Mouse (Mus musculus): Measurements from ENCODE around the gene Pbrm1.

The Pbrm1 gene

GRCm38 (mm10) chr14:31079313-31080028, 60.5 kb downstream of the Pbrm1 start:
- no peak for DNase-seq (ENCODE audit: low read depth)

GRCm38 (mm10) chr14:31081147-31081546, 62.2 kb downstream of the Pbrm1 start:
- DNase-seq (ENCODE audit: low read depth) = no peak

GRCm38 (mm10) chr14:31087433-31087832, 68.5 kb downstream of the Pbrm1 start:
- DNase-seq (ENCODE audit: low read depth) = no peak

GRCm38 (mm10) chr14:31088515-31088914, 69.6 kb downstream of the Pbrm1 start:
- DNase-seq (ENCODE audit: low read depth) = peak; percentile 9

- no peak for DNase-seq (ENCODE audit: low read depth)
Measured at GRCm38 (mm10) chr14:31089918-31090317, 71.0 kb downstream of the Pbrm1 start.

GRCm38 (mm10) chr14:31105156-31105555, 86.2 kb downstream of the Pbrm1 start:
- no peak for DNase-seq (ENCODE audit: low read depth)

- no peak for DNase-seq (ENCODE audit: low read depth)
Measured at GRCm38 (mm10) chr14:31110613-31111012, 91.7 kb downstream of the Pbrm1 start.

- DNase-seq (ENCODE audit: low read depth) = no peak
Measured at GRCm38 (mm10) chr14:31112187-31112586, 93.2 kb downstream of the Pbrm1 start.

- no peak for DNase-seq (ENCODE audit: low read depth)
Measured at GRCm38 (mm10) chr14:31114011-31114410, 95.1 kb downstream of the Pbrm1 start.

GRCm38 (mm10) chr14:31115522-31115921, 96.6 kb downstream of the Pbrm1 start:
- DNase-seq (ENCODE audit: low read depth) = no peak

- DNase-seq (ENCODE audit: low read depth) = peak; percentile 12
Measured at GRCm38 (mm10) chr14:31125106-31126075, 106.5 kb downstream of the Pbrm1 start.

GRCm38 (mm10) chr14:31126826-31127225, 107.9 kb downstream of the Pbrm1 start:
- DNase-seq (ENCODE audit: low read depth) = no peak

GRCm38 (mm10) chr14:31128101-31128825, 109.3 kb downstream of the Pbrm1 start:
- peak; percentile 30 for DNase-seq (ENCODE audit: low read depth)

- peak; percentile 97 for DNase-seq (ENCODE audit: low read depth)
Measured at GRCm38 (mm10) chr14:31128826-31129219, 109.9 kb downstream of the Pbrm1 start, which contains the start of gene Smim4. Gene Smim4, minus strand, starts transcription at chr14:31128956.

GRCm38 (mm10) chr14:31129326-31130235, 110.6 kb downstream of the Pbrm1 start:
- no peak for DNase-seq (ENCODE audit: low read depth)

GRCm38 (mm10) chr14:31130236-31131220, 111.6 kb downstream of the Pbrm1 start, which contains the start of gene Nt5dc2:
Gene Nt5dc2, plus strand, starts transcription at chr14:31131053.
- peak; percentile 13 for DNase-seq (ENCODE audit: low read depth)

GRCm38 (mm10) chr14:31131272-31131821, 112.4 kb downstream of the Pbrm1 start:
- DNase-seq (ENCODE audit: low read depth) = no peak

GRCm38 (mm10) chr14:31132031-31132430, 113.1 kb downstream of the Pbrm1 start:
- no peak for DNase-seq (ENCODE audit: low read depth)

- DNase-seq (ENCODE audit: low read depth) = no peak
Measured at GRCm38 (mm10) chr14:31132491-31132975, 113.6 kb downstream of the Pbrm1 start.

All from fibroblast of lung, adult 2 months (primary cell).